Mouse (Mus musculus): ENCODE results near the gene Vdac2.

Gene Vdac2

DNA sequence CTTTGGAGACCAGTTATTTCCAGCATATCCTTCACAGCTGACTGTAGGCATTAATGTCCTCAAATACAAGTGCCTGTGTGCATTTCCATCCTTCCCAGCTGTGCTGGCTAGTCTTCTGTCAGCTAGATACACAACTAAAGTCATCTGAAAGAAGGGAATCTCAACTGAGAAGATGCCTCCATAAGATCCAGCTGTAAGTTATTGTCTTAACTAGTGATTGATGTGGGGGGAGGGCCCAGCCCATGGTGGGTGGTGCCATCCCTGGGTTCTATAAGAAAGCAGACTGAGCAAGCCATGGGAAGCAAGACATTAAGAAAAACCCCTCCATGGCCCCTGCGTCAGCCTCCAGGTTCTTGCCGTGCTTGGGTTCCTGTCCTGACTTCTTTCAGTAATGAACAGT is at the start of gene Vdac2:
Gene Vdac2, plus strand, starts transcription at position 301 of the 400 bp plus-strand sequence.
- DNase-seq (ENCODE audit: low spot score in 2 of 2) = no peak

DNA sequence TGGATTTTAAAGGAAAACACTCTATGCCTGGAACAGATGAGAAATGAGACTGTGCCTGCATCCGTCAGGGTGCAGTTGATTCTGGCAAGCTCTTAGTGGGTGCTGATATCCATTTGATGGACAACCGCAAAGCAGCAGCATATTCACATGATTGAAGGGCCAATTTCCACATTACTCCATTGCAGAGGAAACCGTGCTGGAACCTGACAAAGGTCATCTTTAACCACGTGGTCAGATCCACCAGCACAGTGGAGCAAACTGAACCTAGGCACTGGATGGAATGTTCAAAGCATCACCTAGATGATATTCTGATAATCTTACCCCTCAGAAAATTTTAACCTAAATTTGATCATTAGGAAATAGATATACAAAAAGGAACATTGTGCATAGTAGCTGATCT is 48.8 kb upstream of the Vdac2 start:
- no peak for DNase-seq (ENCODE audit: low spot score in 2 of 2)

DNA sequence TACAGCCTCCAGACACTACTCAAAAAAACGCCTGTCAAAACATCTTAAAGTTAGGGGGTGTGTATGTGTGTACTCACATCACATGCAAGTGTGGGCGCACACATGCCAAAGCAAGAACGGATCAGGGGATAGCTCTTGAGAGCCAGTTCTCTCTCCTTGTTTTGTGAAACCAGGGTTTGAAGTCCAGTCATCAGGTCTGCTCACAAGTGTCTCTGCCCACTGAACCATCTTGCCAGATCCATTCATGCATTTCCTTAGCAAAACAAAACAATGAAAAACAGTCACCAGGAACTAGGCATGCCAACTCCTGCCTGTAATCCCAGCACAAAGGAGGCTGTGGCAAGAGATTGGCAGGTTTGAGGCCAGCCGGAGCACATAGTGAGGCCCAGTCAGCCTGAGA is 38.5 kb upstream of the Vdac2 start:
- DNase-seq (ENCODE audit: low spot score in 2 of 2) = no peak

- DNase-seq (ENCODE audit: low spot score in 2 of 2) = no peak
These were observed 37.7 kb upstream of the Vdac2 start for GRCm38 (mm10) chr14:21787374-21787773.

DNA sequence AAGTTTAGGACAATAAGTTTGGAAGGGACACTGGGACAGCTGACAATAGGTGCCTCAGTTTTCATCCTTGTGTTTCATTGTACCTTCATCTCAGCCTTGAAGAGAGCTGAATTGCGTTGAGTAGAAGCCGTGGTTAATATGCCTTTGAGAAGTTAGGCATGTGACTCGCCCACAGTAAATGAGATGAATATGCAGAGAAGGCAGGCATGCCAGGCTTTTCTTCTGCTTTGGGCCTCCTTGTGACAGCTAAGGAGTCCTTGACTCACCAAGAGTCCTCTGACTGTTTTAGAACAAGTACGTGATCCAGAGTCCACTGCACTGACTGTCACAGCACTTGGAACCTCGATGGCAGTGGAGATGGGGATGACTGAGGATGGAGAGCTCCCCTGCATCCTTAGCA is 36.9 kb upstream of the Vdac2 start:
- no peak for DNase-seq (ENCODE audit: low spot score in 2 of 2)

GRCm38 (mm10) chr14:21790585-21791251 is 34.3 kb upstream of the Vdac2 start:
- DNase-seq (ENCODE audit: low spot score in 2 of 2) = no peak

DNA sequence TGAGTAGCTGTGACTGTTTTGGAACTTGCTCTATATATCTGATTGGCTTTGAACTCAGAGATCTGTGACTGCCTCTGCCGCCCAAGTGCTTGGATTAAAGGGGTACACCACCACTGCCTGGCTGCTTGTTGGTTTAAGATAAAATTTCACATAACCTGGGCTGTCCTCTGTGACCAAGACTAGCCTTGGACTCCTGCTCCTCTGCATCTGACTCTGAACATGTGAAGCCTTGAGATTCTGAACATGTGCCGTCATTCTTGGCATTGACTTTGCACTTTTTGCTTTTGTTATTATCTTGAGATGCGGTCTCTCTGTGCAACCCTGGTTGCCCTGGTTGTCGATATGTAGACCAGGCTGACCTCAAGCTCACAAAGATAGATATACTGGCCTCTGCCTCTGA is 33.3 kb upstream of the Vdac2 start:
- no peak for DNase-seq (ENCODE audit: low spot score in 2 of 2)

- no peak for DNase-seq (ENCODE audit: low spot score in 2 of 2)
These were observed 32.8 kb upstream of the Vdac2 start for GRCm38 (mm10) chr14:21792250-21792649.

GRCm38 (mm10) chr14:21800641-21801040 is 24.4 kb upstream of the Vdac2 start:
- no peak for DNase-seq (ENCODE audit: low spot score in 2 of 2)

GRCm38 (mm10) chr14:21801624-21802023 is 23.4 kb upstream of the Vdac2 start:
- no peak for DNase-seq (ENCODE audit: low spot score in 2 of 2)

GRCm38 (mm10) chr14:21802543-21803206 is 22.4 kb upstream of the Vdac2 start:
- no peak for DNase-seq (ENCODE audit: low spot score in 2 of 2)

- DNase-seq (ENCODE audit: low spot score in 2 of 2) = no peak
These were observed 18.8 kb upstream of the Vdac2 start for GRCm38 (mm10) chr14:21806203-21806602.

- no peak for DNase-seq (ENCODE audit: low spot score in 2 of 2)
These were observed 18.3 kb upstream of the Vdac2 start for GRCm38 (mm10) chr14:21806631-21807160.

DNA sequence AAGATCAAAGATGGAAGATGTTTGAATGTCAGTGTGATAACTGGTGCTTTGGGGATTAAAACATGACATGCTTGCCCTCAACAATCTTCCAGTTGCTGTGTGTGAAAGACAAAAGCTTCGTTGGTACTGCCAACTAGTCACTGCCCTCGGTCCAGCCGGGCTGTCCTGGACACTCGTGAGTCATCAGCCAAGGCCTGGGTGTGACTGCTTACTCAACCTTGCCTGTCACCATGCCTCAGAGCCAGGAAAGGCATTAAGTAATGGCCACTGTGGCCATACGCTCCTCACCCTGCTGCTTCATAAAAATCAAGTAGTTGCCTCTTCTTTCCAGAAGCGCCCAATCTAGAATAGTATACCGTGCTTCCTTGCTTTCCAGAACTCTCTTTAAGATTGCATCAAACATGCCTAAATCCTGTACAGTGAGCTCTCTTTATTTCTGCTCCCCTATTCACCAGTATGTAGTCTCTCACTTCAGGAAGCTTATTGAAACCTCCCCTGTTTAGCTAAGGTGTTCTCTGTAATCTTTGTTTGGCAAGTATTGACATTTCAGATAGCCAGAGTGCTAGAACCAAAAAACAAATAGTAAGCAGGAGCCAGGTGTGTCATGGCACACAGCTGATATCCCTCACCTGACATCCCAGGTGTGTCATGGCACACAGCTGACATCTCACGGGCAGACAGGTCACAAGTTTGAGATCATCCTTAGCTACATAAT is 16.7 kb upstream of the Vdac2 start:
- DNase-seq (ENCODE audit: low spot score in 2 of 2) = no peak

DNA sequence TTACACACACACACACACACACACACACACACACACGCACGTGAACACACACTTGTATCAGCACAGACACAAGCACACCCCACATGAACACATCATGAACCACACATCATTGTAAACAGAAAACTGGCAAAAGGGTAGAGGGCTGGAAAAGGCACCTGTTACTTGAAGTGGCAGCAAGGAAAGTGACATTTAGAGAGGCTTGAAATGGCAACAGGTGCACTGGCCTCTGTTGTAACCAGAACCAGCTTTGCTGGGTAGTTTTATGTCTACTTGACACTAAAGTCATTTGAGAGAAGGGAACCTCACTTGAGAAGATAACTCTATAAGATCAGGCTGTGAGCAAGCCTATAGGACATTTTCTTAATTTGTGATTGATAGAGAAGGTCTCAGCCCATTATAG is 15.6 kb upstream of the Vdac2 start:
- DNase-seq (ENCODE audit: low spot score in 2 of 2) = no peak

GRCm38 (mm10) chr14:21811301-21811700 is 13.7 kb upstream of the Vdac2 start:
- DNase-seq (ENCODE audit: low spot score in 2 of 2) = no peak

- DNase-seq (ENCODE audit: low spot score in 2 of 2) = no peak
These were observed 13.2 kb upstream of the Vdac2 start for GRCm38 (mm10) chr14:21811744-21812393.

- DNase-seq (ENCODE audit: low spot score in 2 of 2) = peak; percentile 59 to 76
These were observed 12.4 kb upstream of the Vdac2 start for GRCm38 (mm10) chr14:21812590-21813162.

- DNase-seq (ENCODE audit: low spot score in 2 of 2) = no peak
These were observed 11.8 kb upstream of the Vdac2 start for GRCm38 (mm10) chr14:21813216-21813615.

DNA sequence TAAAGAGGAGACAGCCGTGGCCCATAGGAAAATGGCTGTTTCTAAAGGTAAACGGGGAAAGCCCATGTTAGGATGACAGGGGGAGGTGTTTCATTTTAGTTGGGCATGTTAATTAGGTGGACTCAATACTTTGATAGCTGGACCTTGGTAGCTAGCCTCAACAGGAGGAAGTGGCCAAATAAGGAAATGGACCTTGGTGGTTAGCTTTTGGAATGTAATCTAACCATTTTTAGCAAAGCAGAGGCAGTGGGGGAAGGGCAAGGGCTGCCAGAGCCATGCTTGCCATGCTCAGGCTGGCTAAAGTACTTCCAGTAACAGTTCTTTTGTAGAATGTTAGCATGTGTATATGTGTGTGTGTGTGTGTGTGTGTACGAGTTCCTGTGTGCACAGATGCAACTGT is 11.2 kb upstream of the Vdac2 start:
- no peak for DNase-seq (ENCODE audit: low spot score in 2 of 2)

DNA sequence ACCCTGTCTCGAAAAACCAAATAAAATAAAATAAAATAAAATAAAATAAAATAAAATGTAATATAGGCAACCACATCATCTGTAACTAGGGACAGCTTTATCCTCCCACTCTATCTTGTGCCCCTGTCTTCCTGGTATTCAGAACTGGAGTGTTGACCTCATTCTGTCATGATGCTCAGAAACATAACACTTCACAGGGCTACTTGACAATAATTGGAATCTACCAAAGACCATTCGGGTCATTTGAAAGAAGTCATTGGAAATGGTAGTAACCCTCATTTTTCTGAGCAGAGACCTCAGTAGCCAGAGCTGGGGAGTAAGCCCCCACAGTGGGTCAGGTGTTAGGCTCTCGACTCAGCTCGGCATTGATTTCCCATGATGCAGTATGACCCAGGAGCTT is 10.4 kb upstream of the Vdac2 start:
- no peak for DNase-seq (ENCODE audit: low spot score in 2 of 2)

DNA sequence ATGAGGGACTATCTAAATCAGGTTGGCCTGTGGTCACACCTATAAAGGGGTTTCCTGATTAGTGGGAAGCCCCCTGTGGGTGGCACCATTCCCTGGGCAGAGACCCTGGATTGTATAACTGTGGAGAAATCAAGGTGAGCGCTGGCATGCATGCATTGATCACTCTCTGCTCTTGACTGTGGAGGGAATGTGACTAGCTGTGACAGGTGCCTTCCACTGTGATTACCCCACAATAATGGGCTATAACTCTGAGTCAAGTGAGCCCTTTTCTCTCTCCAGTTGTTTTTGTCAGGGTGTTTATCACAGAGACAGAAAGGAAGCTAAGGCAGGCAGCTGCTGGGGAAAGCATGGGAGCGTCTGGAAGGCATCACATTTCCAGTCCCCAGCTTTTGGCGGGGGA is 8.8 kb upstream of the Vdac2 start:
- no peak for DNase-seq (ENCODE audit: low spot score in 2 of 2)

All from spleen, postnatal 14 days (tissue).